Mouse (Mus musculus) 3134 (cell line): ENCODE data around the gene Tekt3.

Experiments
- DNase-seq: peaks from one replicate; pipeline ENCODE4 v3.0.0-alpha.2; 2011; ENCODE audit warnings: low spot score; ENCODE audit not compliant: insufficient read length; ENCODE audit errors: extremely low read depth

Gene Tekt3

DNA sequence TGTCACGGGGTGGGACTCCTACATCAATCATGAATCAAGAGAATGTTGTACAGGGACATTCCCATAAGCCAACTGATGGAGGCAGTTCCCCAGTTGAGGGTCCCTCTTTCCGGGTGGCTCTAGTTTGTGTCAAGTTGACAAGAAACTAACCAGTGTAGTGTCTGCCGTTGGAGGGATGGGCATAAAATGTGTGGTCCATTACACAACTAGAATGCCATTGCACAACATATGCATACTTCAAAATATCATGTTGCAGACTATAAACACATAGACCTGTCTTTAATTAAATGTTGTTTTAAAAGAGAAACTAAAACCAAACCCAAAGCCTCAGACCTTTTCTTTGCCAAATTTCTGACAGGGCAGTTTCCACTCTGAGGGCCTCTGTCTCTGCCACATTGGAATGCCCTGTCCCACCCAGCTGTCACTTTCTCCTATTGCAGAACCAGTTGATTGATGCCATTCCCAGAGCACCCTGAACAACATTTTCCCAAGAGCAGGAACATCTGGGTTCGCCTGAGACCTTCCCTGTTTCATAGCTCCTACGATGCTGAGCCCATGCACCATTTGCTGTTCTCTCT is 3.0 kb upstream of the Tekt3 start:
- DNase-seq, result no peak

DNA sequence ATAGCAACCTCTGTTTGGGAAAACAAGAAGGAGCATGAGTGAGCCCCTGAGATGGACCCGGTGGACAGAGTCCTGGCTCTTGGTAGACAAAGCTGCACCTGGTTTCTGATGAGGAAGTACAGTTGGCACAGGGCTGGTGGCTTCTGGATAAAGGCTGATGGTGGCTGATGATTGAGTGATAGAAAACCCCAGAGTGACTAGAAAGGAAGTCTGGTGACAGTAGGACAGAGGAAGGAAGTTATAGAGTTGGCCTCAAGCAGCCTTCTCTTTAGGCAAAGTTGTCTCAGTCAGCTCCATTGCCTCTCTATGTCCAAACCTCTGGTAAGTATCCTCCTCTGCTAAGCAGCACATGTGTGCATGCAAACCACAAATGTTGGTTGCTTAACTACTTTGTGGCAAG is 1.5 kb upstream of the Tekt3 start:
- DNase-seq, result no peak

DNA sequence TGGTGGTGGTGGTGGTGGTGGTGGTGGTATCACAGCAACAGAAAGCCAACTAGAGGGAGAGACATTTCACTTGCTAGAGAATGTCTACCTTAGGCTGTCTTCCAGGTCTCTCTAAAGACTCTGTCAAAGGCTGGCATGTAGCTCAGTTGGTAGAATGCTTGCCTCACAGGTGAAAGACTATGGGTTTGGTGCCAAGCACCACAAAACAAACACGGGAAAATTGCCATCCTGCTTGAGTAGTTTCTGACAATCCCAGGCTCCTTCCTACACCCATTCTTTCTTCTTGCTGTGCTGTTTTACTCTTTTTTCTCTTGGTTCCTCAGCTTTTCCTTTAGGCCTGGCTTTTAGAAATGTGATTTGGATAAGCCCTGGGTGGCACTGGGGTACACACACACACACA is 5.1 kb downstream of the Tekt3 start:
- DNase-seq, result no peak

DNA sequence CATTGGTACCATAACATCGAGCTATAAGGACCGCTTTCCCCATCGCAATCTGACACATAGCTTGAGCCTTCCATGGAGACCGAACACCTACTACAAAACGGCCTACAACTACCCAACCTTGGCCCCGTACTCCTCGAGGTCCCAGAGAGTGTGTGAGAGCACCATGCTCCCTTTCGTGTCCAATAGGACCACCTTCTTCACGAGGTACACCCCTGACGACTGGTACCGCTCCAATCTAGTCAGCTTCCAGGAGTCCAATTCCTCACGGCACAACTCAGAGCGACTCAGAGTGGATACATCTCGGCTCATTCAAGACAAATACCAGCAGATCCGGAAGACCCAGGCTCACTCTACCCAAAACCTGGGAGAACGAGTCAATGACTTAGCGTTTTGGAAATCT is 8.6 kb downstream of the Tekt3 start:
- DNase-seq, result no peak

DNA sequence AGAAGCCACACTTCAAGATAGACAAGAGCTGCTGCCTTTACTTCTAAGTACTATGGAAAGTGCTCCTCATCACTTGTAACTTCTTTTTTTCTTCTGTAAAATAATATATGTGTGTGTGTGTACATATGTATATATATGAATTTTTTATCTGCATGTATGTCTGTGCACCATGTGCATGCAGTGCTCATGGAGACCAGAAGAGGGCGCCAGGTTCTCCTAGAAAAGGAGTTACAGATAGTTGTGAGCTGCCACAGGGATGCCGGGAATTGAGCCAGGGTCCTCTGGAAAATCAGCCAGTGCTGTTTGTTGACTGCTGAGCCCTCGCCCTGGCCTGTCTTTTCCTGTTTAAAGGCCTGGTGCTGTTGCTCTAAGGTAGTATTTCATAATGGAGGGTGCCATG is 23.1 kb downstream of the Tekt3 start:
- DNase-seq, result no peak

DNA sequence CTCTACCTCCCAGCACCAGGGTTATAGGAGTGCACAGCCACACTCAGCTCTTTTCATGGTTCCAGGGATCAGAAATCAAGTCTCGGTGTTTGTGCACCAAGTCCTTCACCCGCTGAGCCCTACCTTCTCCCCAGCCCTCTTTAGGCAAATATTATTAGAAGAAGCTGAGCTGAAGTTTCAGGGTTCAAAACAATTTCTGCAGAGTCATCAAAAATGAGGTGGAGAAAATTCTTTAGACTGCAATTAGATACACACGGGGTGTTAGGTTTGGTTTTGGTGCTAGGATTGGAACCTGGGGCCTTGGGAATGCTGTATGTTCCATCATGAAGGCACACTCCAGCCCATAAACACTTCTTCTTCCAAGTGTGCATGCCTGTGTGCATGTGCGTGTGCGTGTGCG is 27.2 kb downstream of the Tekt3 start:
- DNase-seq, result no peak

DNA sequence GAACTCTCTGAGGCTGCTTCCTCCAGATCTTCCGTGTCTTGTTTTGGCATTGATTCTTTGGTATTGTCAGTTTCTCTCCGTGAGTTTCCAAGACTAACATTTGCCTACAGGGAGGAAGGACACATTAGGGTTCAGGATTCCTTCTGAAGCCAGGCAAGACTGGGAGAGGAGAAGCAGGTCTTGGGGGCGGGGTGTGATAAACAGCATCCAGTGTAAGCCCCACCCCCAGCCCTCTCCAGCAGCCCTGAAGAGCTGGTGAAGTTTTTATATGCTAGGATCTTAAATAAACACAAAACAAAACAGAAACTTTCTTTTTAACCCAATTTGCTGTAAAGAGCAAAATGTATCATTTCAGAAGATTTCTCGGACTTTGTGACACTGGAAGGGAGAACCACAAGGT is 28.8 kb downstream of the Tekt3 start:
- DNase-seq, result no peak

DNA sequence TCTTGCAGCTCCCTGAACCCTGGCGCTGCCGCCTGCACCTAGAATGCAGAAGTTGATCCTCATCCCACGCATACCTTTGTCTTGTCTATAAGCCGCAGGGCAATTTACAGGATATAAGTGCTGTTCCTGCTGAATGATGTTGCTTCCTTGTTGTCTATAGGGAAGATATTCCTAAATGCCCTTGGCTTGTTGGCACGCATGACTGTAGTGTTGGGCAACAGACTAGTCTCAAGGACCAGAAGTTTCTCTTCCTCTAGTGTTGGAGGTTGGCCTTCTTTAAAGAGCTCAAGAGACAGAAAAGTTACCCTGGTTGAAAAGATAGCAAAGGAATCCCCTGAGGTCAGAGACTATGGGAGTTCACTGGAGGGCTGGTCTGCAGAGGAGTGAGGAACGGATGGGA is 29.5 kb downstream of the Tekt3 start:
- no peak for DNase-seq

DNA sequence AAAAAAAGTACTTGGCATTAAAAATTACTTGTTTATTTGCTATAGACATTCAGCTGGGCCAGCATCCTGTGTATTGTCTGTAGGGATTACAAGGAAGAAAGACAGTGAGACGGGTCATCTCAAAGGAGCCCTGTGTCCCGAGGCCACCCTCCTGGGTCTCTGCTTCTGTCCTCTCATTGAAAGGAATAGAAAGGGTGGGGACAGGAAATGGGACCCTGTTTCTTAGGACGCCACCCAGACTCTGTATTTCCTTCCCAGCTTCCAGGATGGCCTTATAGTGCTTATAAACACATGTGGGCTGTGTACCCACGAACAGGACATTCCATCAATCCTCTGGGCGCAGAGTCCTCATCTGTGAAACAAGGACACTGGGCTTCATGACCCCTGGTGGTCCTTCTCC is 30.8 kb downstream of the Tekt3 start:
- DNase-seq, result no peak

DNA sequence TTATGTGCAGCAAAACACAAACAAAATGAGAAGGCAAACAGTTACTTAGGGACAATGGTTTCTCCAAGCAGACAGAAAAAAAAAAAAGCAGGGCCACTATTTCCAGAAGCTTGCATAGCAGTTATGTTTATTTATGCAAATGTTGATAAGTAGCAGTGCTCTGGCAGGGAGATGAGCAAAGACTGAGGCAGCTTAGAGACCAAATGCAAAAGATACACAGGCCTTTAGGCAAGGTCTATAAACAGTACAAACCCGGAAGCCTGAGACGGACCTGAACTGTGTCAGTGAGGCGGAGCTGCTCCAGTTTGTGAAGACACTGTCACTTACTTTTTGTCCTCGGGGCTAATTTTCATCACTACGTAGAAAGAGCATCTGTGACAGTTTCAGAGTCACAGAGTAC is 32.1 kb downstream of the Tekt3 start:
- DNase-seq, result no peak

DNA sequence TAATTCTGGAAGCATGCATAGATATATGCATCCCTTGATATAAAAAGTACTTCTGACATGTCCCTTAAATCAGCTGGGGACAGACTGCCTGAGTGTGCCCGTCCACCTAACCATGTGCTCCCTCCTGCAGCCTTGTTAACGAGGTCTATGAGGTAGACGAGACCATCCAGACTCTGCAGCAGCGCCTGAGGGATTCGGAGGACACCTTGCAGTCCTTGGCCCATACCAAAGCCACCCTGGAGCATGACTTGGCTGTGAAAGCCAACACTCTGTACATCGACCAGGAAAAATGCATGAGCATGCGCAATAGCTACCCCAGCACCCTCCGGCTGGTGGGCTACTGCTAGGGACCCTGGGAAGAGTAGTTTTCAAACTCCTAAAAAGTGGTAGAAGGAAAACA is 33.0 kb downstream of the Tekt3 start:
- DNase-seq, result no peak

DNA sequence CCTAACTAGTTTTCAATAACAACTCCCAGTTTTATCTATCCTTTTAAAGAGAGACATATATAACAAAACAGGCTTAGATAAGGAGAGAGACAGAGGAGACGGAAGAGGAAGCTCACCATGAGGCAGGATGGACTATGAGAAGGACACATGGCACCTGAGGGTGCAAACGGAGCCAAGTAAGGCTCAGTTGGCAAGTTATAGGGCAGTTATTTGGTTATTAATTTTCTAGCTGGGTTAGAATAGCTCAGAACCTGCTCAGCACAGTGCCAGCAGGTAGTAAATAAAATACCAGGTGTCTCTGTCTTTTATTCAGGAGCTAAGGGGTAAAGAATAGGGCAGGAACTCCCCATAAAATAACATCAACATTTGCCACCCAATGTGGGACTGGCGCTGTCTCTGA is 36.6 kb downstream of the Tekt3 start:
- DNase-seq, result no peak

DNA sequence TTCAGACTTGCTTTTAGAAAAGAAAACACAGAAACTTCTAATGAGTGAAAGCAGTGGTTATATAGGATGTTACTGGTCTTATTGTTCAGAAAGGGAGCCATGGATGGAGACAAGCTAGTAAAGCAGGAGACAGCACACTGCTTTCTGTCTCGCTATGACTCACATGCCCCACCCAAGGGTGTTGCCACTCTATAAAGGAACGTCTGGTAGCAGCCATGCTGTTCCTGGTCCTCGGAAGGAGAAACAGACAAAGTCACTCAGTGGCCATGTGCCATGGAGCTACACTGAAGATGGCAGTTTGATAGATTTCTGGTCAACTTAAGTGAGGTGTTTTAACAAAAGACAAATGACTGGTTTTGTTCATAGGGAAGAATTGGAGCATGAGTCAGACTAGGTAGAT is 37.9 kb downstream of the Tekt3 start:
- DNase-seq, result peak; percentile 27

DNA sequence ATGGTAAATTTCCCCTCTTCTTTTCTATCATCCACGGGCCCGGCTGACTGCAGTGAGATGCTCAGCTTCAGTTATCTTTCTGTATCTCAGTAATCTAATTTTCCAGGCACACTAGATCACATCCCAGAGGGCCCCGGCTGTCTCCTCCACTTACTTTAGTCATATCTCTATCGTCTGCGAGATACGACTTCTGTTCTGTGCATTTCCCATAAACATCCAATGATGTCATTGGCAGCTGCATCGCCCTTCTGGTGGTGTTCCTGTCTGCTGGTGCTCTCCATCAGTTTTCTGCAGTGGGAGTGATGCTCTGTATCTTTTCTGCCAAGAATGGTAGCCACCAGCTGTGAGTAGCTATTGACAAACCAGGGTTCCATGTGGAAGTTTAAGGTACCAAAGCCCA is 41.8 kb downstream of the Tekt3 start:
- no peak for DNase-seq

DNA sequence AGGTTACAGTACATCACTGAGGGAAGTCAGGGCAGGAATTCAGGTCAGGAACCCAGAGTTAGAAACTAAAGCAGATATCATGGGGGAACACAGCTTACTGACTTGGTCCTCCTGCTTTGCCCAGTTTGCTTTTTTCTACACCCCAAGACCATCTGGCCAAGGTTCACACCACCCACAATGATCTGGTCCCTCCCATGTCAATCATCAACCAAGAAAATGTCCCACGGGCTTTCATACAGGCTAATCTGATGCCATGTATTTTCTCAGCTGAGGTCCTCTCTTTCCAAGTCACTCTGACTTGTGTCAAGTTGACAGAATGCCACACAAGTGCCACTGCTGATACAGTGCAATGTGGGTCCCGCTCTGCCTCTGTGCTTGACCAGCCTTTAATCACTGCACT is 42.6 kb downstream of the Tekt3 start:
- DNase-seq, result no peak

DNA sequence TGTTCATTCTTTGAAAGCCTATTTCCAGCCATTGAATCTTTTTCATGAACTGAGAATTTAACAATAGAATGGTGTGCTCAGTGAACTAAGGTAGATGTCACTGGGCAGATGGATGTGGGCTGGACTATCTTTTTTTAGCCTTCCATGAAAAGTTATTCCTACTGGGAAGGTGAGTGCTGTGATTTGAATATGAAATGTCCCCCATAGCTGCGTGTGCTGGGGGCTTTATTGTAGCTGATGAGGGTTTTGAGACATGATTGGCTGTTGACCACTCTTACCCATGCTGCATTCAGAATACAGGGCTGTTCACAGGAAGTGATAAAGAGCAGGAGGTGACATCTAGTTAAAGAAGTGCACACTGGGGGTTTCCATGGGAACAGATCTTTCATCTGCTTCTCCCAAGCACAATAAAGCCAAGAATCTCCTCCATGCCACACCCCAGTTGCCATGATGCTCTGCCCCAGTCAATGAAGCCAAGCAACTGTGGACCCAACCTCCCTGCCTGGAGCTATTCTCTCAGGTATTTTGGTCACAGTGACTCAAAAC is 47.8 kb downstream of the Tekt3 start:
- DNase-seq, result no peak

DNA sequence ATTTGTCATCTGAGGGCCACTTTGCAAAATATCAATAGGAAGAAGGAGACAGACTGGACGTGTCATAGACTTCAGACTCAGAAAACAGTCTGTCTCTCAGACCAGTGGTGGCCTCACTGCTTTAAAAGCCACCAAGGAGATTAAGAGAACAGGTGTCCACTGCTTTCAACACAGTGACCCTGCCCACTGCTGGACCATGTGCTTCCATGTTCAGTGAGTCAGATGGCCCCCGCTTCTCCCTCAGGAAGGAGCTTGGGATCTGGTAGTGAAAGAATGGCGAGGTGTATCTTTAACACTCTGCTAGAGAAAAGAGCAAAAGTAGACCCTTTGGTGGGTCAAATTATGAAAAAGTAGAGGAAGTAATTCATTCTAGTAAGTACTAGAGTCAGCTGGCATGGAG is 48.9 kb downstream of the Tekt3 start:
- DNase-seq, result no peak

DNA sequence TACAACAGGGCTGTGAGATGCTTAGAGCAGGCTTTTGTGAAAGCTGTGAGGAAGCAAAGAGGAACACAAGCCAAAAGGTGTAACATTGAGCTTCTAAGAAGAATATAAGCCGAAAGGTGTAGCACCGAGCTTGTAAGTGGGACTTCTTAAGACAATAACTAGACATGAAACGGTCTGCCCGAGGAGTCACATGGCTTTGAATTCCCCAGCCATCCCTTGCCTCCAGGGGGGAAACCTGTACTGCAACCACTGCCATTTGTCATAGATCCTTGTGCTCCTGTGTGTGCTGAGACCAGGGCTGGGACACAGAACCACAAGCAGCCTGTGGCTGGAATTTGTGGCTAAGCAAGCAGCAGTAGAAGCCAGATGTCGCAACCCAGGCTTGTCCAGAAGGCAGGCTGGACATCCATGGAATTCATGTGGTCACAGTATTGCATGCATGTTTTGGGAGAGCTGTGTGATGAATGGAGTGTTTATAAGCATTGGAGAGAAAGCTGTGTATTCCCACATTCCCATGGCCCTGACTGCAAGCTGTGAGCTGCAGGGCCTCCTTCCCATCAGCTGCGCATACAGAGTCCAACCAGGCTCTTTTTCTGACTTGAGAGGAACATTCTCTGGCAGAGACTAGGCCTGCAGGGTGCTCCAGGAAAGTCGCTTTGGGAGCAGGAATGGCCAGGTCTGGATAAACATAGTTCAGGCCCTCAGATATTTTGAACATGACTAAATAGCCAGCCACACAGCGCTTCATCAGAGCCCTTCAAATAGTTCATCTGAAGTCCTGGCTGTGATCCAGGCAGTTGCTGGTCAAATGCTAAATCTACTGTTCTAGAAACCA is 53.6 kb downstream of the Tekt3 start:
- peak; percentile 86 for DNase-seq

DNA sequence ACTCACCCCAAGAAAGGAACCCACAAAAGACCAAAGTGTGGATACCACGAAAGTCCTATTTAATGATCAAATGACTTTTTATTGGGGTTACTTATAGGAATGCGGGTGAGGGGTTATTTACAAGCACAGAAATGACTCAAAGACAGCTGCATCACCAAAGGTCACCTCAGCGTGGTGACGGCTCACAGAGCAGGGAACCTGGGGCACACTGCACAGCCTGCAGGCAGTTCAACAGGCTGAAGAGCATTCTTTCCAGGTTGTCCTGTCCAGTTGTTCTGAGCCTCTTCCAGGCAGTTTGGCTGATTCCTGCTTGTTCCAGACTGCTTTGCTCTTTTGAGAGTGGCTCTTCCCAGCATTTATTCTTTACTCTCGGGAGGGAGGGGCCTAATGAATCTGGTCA is 55.2 kb downstream of the Tekt3 start:
- no peak for DNase-seq

DNA sequence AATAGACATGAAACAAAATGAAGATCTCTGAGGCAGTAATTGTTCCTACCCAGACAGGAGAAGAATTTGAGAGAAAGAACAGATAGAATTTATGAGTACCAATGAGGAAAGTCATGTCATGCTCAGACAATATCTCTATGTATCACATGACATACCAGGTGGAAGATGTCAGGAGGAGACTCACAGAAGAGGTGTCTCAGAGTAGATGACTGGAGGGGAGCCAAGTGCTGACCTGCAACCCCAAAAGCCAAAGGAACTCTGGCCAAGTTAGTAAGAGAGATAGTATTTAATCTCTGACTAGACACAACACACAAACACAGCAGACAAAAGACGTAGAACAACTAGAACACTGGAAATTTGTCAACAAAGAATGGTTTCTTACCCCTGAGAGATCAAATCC is 55.8 kb downstream of the Tekt3 start:
- no peak for DNase-seq

DNA sequence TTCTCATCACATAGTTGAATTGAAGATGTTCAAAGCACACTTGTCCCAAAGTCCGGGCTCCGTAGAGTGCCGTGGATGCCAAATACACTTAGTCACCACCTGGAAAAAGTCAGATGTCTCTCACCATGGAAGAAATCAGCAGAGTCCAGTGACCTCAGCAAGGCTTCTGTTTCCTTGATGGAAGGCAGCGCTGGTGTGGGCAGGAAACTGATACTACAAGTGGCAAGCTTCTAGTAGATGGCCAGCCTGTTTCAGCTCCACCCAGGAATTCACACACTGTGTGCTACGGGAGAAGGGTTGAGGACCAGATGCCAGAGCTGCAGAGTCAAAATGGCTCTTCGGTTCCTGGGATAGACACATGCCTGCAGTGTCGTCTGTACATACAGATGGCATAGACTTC is 58.3 kb downstream of the Tekt3 start:
- no peak for DNase-seq

DNA sequence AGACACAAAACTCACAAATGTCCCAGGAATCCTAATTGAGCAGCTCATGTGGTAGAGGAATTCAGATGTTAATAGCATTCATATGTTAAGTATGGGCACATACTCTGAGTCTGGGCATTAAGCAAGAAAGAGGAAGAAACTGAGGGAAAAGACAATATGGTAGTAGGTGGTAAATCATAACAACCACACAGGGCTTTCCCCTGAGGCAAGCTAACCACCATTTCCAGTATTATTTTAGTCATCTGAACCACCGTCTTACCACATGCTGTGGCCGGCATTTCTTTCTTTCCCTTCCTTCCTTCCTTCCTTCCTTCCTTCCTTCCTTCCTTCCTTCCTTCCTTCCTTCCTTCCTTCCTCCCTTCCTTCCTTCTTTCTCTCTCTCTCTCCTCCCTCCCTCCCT is 60.8 kb downstream of the Tekt3 start:
- no peak for DNase-seq
